Mouse (Mus musculus): ENCODE results near the gene Lect2. TPM values are rescaled to one million over a fixed set of nuclear protein-coding genes. Genes with fewer than 3 reads are reported as not detected.
A peak's percentile ranks its signal among the peaks of the same experiment; 100 is the strongest.

The Lect2 gene
- polyA plus RNA-seq (2016; fragmentation: Nextera tagmentation; extraction: Ambion mirVana) = not detected in 2 replicates

- H3K9me3 ChIP-seq = no peaks in the 10 kb centered on the region
- WGBS = 95% methylated on average over 9 of the region's 9 CpGs
- H3K4me2 ChIP-seq = no peak within 1 kb of the TSS
- no peak within 1 kb of the TSS for H3K27ac ChIP-seq
- no peak within 1 kb of the TSS for H3K4me3 ChIP-seq (replicated peaks)
- H3K9ac ChIP-seq = no peak within 1 kb of the TSS
- H3K27me3 ChIP-seq = 0 out of 2 replicates have a peak, but pooled peaks cover 4% of the 10 kb centered on the region
- H3K4me1 ChIP-seq = 0 out of 2 replicates have a peak, but pooled peaks cover 5% of the 10 kb centered on the region
- H3K36me3 ChIP-seq (replicated peaks) = no peaks in the 10 kb centered on the region
- no peak for ATAC-seq (ENCODE audit: low FRiP score)
Measured at GRCm38 (mm10) chr13:56548401-56548800, at the start of gene Lect2. Gene Lect2 (minus strand): TSS chr13:56548502.

DNA sequence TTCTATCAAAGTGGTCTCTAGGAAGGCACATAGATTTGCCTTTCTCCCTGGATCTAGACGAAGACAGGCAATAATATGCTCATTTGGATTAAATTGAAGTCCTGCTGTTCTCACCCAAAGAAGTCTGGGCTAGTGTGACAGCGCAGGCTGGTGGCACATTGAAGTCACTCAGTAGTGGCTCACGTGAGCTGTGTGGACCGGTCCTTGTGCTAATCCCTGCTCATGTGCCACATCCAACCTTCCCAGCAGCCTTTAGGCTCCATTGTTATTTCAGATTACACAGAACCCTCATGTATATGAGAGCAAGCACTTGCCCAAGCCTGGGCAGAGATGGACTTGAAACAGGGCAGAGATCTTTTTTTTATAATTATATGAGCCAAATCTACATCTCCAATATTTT lies 49.0 kb upstream of the Lect2 start:
- no peak for ATAC-seq (ENCODE audit: low FRiP score)
- H3K27me3 ChIP-seq = no peaks in the 10 kb centered on the region; the same call in 1 of the 2 replicates
- peaks cover 16% of the 10 kb centered on the region for H3K4me1 ChIP-seq
- no peak overlapping the region for H3K4me3 ChIP-seq (replicated peaks)
- no peaks in the 10 kb centered on the region for H3K9me3 ChIP-seq
- 0 out of 2 replicates have a peak overlapping the region, but pooled peaks have one; percentile 2 for H3K27ac ChIP-seq
- no peak overlapping the region for H3K9ac ChIP-seq
- H3K36me3 ChIP-seq (replicated peaks) = no peaks in the 10 kb centered on the region
- H3K4me2 ChIP-seq = no peak overlapping the region
- 61% methylated on average over 4 of the region's 4 CpGs for WGBS

DNA sequence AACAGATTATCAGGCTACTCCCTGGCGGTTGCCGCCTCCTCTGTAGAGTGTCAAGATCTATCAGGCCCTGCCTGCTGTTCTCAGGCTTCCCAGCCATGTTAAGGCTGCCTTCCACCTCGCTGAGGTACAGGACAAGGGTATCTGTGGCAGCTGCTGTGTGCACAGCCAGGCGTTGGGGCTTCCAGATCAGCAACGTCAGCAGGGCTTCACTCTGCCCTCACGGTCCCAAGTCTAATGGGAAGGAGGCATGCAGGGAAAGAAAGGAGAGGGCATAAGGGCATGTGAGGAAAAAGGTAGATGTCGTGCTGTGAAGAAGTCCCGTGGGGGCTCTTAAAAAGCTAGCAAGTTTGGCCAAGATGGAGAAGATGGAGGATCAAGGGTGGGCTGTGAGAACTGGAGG lies 46.9 kb upstream of the Lect2 start:
- no peak overlapping the region for H3K27ac ChIP-seq
- peaks cover 12% of the 10 kb centered on the region; the same call in 1 of the 2 replicates for H3K4me1 ChIP-seq

DNA sequence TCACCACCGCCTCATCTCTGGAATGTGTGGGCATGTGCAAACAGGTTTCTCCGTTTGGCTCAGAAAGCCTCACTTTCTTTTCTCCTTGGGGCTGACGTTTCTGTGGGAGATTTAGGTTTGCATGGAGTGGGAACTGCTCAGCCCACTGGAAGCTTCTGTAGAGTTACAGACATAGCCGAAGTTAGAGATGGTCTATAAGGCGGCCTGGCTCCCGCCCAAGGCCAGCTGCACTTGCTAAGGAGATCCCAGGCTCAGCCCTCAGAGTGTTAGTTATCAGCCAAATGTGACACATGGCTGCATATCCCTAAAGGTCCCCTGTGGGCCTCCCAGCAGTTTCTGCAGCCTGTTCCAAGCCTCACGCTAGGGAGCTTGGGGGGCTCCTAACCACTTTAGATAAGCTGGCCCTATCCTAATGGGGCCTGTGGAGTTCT lies 45.7 kb upstream of the Lect2 start:
- no peak for ATAC-seq (ENCODE audit: low FRiP score)

More for the DNA sequence above, 46.9 kb upstream of the Lect2 start:
- no peak for ATAC-seq (ENCODE audit: low FRiP score)
- H3K9me3 ChIP-seq = no peaks in the 10 kb centered on the region
- 67% methylated on average over 8 of the region's 8 CpGs for WGBS
- no peak overlapping the region for H3K4me2 ChIP-seq
- no peak overlapping the region for H3K4me3 ChIP-seq (replicated peaks)
- H3K36me3 ChIP-seq (replicated peaks) = no peaks in the 10 kb centered on the region
- peaks cover 4% of the 10 kb centered on the region; the same call in 1 of the 2 replicates for H3K27me3 ChIP-seq
- no peak overlapping the region for H3K9ac ChIP-seq

GRCm38 (mm10) chr13:56593196-56593595 lies 44.9 kb upstream of the Lect2 start:
- Histone ChIP-seq H3K9me3 (no peaks in the 10 kb centered on the region), H3K4me2 (no peak overlapping the region), H3K4me3 (replicated peaks) (no peak overlapping the region), H3K9ac (no peak overlapping the region), H3K36me3 (replicated peaks) (no peaks in the 10 kb centered on the region), H3K4me1 (peaks cover 17% of the 10 kb centered on the region; the same call in 1 of the 2 replicates), H3K27me3 (peaks cover 4% of the 10 kb centered on the region; the same call in 1 of the 2 replicates), H3K27ac (no peak overlapping the region)
- 91% methylated on average over 5 of the region's 5 CpGs for WGBS
- no peak for ATAC-seq (ENCODE audit: low FRiP score)

More for the DNA sequence above, 45.7 kb upstream of the Lect2 start:
- Histone ChIP-seq H3K9ac (no peak overlapping the region), H3K9me3 (no peaks in the 10 kb centered on the region), H3K36me3 (replicated peaks) (no peaks in the 10 kb centered on the region), H3K27me3 (peaks cover 4% of the 10 kb centered on the region; the same call in 1 of the 2 replicates), H3K4me3 (replicated peaks) (no peak overlapping the region), H3K27ac (no peak overlapping the region), H3K4me1 (peaks cover 18% of the 10 kb centered on the region; the same call in 1 of the 2 replicates), H3K4me2 (no peak overlapping the region)
- 81% methylated on average over 7 of the region's 7 CpGs for WGBS

DNA sequence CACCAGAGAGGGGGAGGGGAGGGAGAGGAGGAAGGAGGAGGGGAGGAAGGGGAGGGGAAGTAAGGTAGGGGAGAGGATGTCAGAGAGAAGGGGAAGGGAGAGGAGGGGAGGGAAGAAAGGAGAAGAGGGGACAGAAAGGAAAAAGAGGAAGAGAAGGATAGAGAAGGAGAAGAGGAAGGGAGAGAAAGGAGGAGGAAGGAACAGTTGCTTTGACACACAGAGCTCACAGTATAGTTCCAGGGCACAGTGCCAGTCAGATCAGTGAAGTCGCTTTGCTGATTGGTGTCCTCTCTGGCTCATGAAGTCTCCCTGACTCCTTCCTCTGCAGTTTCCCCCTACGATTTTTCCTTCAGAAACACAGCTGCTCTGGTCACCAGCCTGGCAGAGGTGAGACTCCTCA lies 43.6 kb upstream of the Lect2 start:
- no peaks in the 10 kb centered on the region for H3K9me3 ChIP-seq
- WGBS = 90% methylated on average over 2 of the region's 2 CpGs
- no peak overlapping the region for H3K27ac ChIP-seq
- H3K36me3 ChIP-seq (replicated peaks) = no peaks in the 10 kb centered on the region
- H3K4me2 ChIP-seq = no peak overlapping the region
- no peak for ATAC-seq (ENCODE audit: low FRiP score)
- peaks cover 4% of the 10 kb centered on the region; the same call in 1 of the 2 replicates for H3K27me3 ChIP-seq
- no peak overlapping the region for H3K9ac ChIP-seq
- H3K4me1 ChIP-seq = peaks cover 6% of the 10 kb centered on the region; the same call in 1 of the 2 replicates
- no peak overlapping the region for H3K4me3 ChIP-seq (replicated peaks)

DNA sequence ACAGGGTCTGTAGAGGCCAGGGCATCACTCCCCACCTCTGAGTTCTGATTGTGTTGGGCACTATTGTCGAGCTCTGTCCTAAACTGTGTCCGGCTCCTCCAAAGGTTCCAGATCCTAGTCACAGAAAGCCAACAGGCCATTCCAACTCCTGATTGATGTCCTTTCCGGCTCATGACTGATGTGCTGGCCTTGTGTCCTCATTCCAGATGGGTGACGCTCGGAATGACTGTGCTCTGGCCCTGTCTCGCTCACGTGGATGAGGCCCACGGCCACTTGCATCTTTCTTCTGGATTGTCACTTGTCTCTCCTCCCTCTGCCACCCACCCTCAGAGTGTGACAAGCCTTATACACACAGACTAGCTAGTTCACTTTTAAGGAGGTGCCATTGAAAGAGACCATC lies 42.9 kb upstream of the Lect2 start:
- 93% methylated on average over 8 of the region's 8 CpGs for WGBS
- H3K9ac ChIP-seq = no peak overlapping the region
- no peaks in the 10 kb centered on the region for H3K36me3 ChIP-seq (replicated peaks)
- H3K4me2 ChIP-seq = no peak overlapping the region
- no peaks in the 10 kb centered on the region for H3K9me3 ChIP-seq
- H3K27me3 ChIP-seq = peaks cover 4% of the 10 kb centered on the region; the same call in 1 of the 2 replicates
- H3K4me3 ChIP-seq (replicated peaks) = no peak overlapping the region
- no peak overlapping the region for H3K27ac ChIP-seq
- H3K4me1 ChIP-seq = peaks cover 6% of the 10 kb centered on the region; the same call in 1 of the 2 replicates
- ATAC-seq (ENCODE audit: low FRiP score) = no peak

- no peaks in the 10 kb centered on the region for H3K9me3 ChIP-seq
- H3K4me3 ChIP-seq (replicated peaks) = no peak overlapping the region
- WGBS = 88% methylated on average over 5 of the region's 5 CpGs
- no peak for ATAC-seq (ENCODE audit: low FRiP score)
- peaks cover 6% of the 10 kb centered on the region; the same call in 1 of the 2 replicates for H3K4me1 ChIP-seq
- peaks cover 4% of the 10 kb centered on the region; the same call in 1 of the 2 replicates for H3K27me3 ChIP-seq
- no peak overlapping the region for H3K27ac ChIP-seq
- H3K9ac ChIP-seq = no peak overlapping the region
- H3K4me2 ChIP-seq = no peak overlapping the region
- no peaks in the 10 kb centered on the region for H3K36me3 ChIP-seq (replicated peaks)
Measured at GRCm38 (mm10) chr13:56590202-56590601, 41.9 kb upstream of the Lect2 start.

GRCm38 (mm10) chr13:56588454-56589117 lies 40.3 kb upstream of the Lect2 start:
- no peak overlapping the region for H3K27ac ChIP-seq
- no peak overlapping the region for H3K4me2 ChIP-seq
- no peaks in the 10 kb centered on the region for H3K9me3 ChIP-seq
- H3K27me3 ChIP-seq = peaks cover 12% of the 10 kb centered on the region; the same call in 1 of the 2 replicates
- peaks cover 10% of the 10 kb centered on the region; the same call in 1 of the 2 replicates for H3K4me1 ChIP-seq
- no peak for ATAC-seq (ENCODE audit: low FRiP score)
- H3K4me3 ChIP-seq (replicated peaks) = no peak overlapping the region
- no peak overlapping the region for H3K9ac ChIP-seq
- H3K36me3 ChIP-seq (replicated peaks) = no peaks in the 10 kb centered on the region
- 86% methylated on average over 14 of the region's 14 CpGs for WGBS

GRCm38 (mm10) chr13:56586046-56586445 lies 37.7 kb upstream of the Lect2 start:
- Histone ChIP-seq H3K4me3 (replicated peaks) (no peak overlapping the region), H3K9ac (no peak overlapping the region), H3K4me2 (no peak overlapping the region), H3K27me3 (peaks cover 12% of the 10 kb centered on the region; the same call in 1 of the 2 replicates), H3K27ac (no peak overlapping the region), H3K36me3 (replicated peaks) (no peaks in the 10 kb centered on the region), H3K9me3 (no peaks in the 10 kb centered on the region), H3K4me1 (peaks cover 35% of the 10 kb centered on the region)
- WGBS = 91% methylated on average over 3 of the region's 3 CpGs
- no peak for ATAC-seq (ENCODE audit: low FRiP score)

- peak; percentile 21 for ATAC-seq (ENCODE audit: low FRiP score)
- H3K27me3 ChIP-seq = peaks cover 8% of the 10 kb centered on the region; the same call in 1 of the 2 replicates
- H3K4me2 ChIP-seq = peak overlapping the region; percentile 47
- H3K9ac ChIP-seq = no peak overlapping the region
- no peaks in the 10 kb centered on the region for H3K36me3 ChIP-seq (replicated peaks)
- no peak overlapping the region for H3K4me3 ChIP-seq (replicated peaks)
- H3K4me1 ChIP-seq = peaks cover 37% of the 10 kb centered on the region
- H3K9me3 ChIP-seq = no peaks in the 10 kb centered on the region
- 9% methylated on average over 3 of the region's 3 CpGs for WGBS
- H3K27ac ChIP-seq = peak overlapping the region; percentile 94
Measured at GRCm38 (mm10) chr13:56582720-56583119, 34.4 kb upstream of the Lect2 start.

DNA sequence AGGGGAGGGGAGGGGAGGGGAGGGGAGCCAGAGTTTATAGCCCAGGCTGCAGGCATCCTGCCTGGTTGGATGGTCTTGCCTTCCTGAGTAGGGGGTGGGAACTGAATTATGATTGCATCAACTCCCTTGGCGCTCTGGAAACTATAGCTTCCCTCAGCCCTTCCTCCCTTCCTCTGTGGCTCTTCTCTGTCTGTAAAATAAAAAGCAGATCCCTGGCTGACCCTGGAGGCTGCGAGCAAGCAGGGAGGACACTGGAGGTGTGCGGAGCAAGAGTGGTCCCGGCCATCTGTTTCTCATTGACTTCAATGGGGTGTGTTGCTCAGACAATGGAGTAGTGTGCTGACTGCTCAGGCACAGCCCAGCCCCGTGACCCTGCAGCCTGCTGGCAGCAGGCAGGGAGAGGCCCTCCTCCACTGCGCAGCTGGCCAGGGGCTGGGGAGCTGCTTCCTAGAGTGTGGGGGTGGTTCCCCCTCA lies 33.7 kb upstream of the Lect2 start:
- peaks cover 8% of the 10 kb centered on the region; the same call in 1 of the 2 replicates for H3K27me3 ChIP-seq
- H3K36me3 ChIP-seq (replicated peaks) = no peaks in the 10 kb centered on the region
- peak overlapping the region; percentile 47 for H3K4me2 ChIP-seq
- peak overlapping the region; percentile 10; the same call in 1 of the 2 replicates for H3K4me3 ChIP-seq (replicated peaks)
- H3K4me1 ChIP-seq = peaks cover 37% of the 10 kb centered on the region
- ATAC-seq (ENCODE audit: low FRiP score) = peak; percentile 94
- H3K9me3 ChIP-seq = no peaks in the 10 kb centered on the region
- H3K9ac ChIP-seq = peak overlapping the region; percentile 9; the same call in 1 of the 2 replicates
- H3K27ac ChIP-seq = peak overlapping the region; percentile 94
- WGBS = 0% methylated on average over 6 of the region's 6 CpGs

Measured in forebrain, embryonic 12.5 days (tissue).